Mouse (Mus musculus) hindbrain, embryonic 10.5 days (tissue): Measurements from ENCODE around the gene Cpne5. TPM values are rescaled to one million over a fixed set of nuclear protein-coding genes. Genes with fewer than 3 reads are reported as not detected.

ENCODE experiments used
- DNase-seq: peaks from one replicate; pipeline ENCODE4 v3.0.0-alpha.2; 2017; ENCODE audit warnings: low spot score
- H3K27ac ChIP-seq: fragments of 300-500 bp; sonication (generic); 2 replicates; pipeline ENCODE4 v1.5.1; 2016; ENCODE audit warnings: mild to moderate bottlenecking, moderate library complexity
- H3K27me3 ChIP-seq: fragments of 300-500 bp; sonication (generic); 2 replicates; pipeline ENCODE4 v1.6.1; 2016; ENCODE audit warnings: mild to moderate bottlenecking; ENCODE audit not compliant: poor library complexity, insufficient read depth, severe bottlenecking
- H3K36me3 ChIP-seq: fragments of 300-500 bp; sonication (generic); 2 replicates; pipeline ENCODE4 v1.6.1; 2016; ENCODE audit warnings: mild to moderate bottlenecking, moderate library complexity
- H3K4me1 ChIP-seq: fragments of 300-500 bp; sonication (generic); replicated peaks from 2 replicates; pipeline ENCODE4 v1.6.1; 2016; ENCODE audit warnings: mild to moderate bottlenecking
- H3K4me3 ChIP-seq: fragments of 300-500 bp; sonication (generic); 2 replicates; pipeline ENCODE4 v1.5.1; 2016; ENCODE audit warnings: mild to moderate bottlenecking, moderate library complexity
- H3K9me3 ChIP-seq: fragments of 300-500 bp; sonication (generic); 2 replicates; pipeline ENCODE4 v1.6.1; 2016; ENCODE audit warnings: mild to moderate bottlenecking, moderate library complexity
- WGBS: fragments of 180-500 bp; shearing (Covaris S2); methylation state at CpG from one replicate; pipeline ENCODE4 v1.1.7; 2016; 5-methylcytosine and 5-hydroxymethylcytosine counted together
- polyA plus RNA-seq: library from polyadenylated mRNA; unstranded; fragments of >200 nt; fragmentation: Nextera tagmentation; extraction: Ambion mirVana; gene quantifications from 2 replicates; pipeline ENCODE4 v1.2.1, GENCODE M21; 2016

The Cpne5 gene
- polyA plus RNA-seq, 1 experiment from 2014 or later, result 3.0 TPM

- no peak overlapping the region for H3K27ac ChIP-seq
- peak; percentile 31 for DNase-seq
- H3K4me1 ChIP-seq, result peaks cover 58% of the 10 kb centered on the region
- no peak overlapping the region for H3K4me3 ChIP-seq
- H3K27me3 ChIP-seq, result peaks cover 29% of the 10 kb centered on the region
- WGBS, result 63% methylated on average over 5 of the region's 5 CpGs
- no peaks in the 10 kb centered on the region for H3K36me3 ChIP-seq
- H3K9me3 ChIP-seq, result no peaks in the 10 kb centered on the region
Measured at GRCm38 (mm10) chr17:29218017-29218416, 19.9 kb downstream of the Cpne5 start.

DNA sequence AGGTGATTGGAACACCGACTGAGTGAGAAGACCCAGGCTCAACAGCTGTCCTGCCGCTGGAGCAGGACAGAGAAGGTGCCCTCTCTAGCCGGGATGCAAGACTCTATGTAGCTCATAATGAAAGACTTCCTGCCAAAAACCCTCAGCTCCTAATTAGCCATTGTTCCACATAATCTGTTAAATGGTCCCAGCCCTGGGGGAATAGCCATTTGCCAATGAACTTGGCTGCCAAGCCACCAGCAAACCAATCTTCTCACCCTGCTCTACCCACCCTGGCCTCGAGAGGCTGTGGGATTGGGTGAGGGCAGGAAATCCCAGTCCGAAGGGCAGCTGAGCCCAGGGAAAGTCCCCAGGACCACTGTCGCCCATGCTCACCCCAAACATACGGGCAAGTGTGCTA, 21.9 kb downstream of the Cpne5 start:
- DNase-seq, result no peak
- Histone ChIP-seq H3K4me3 (no peak overlapping the region), H3K27ac (peak overlapping the region; percentile 23; the same call in 1 of the 2 replicates), H3K27me3 (peaks cover 29% of the 10 kb centered on the region), H3K4me1 (peaks cover 66% of the 10 kb centered on the region), H3K36me3 (no peaks in the 10 kb centered on the region), H3K9me3 (no peaks in the 10 kb centered on the region)
- WGBS, result 81% methylated on average over 7 of the region's 7 CpGs

- H3K9me3 ChIP-seq, result no peaks in the 10 kb centered on the region
- H3K27ac ChIP-seq, result peak overlapping the region; percentile 70
- peaks cover 64% of the 10 kb centered on the region for H3K4me1 ChIP-seq
- peaks cover 29% of the 10 kb centered on the region for H3K27me3 ChIP-seq
- H3K36me3 ChIP-seq, result no peaks in the 10 kb centered on the region
- WGBS, result 26% methylated on average over 10 of the region's 10 CpGs
- DNase-seq, result no peak
- H3K4me3 ChIP-seq, result 0 out of 2 replicates have a peak overlapping the region, but pooled peaks have one; percentile 11
Measured at GRCm38 (mm10) chr17:29214655-29215054, 23.3 kb downstream of the Cpne5 start.

GRCm38 (mm10) chr17:29214193-29214456, 23.8 kb downstream of the Cpne5 start:
- WGBS, result 68% methylated on average over 4 of the region's 4 CpGs
- no peak for DNase-seq
- peak overlapping the region; percentile 70 for H3K27ac ChIP-seq
- H3K27me3 ChIP-seq, result peaks cover 29% of the 10 kb centered on the region
- H3K36me3 ChIP-seq, result no peaks in the 10 kb centered on the region
- H3K9me3 ChIP-seq, result no peaks in the 10 kb centered on the region
- peaks cover 64% of the 10 kb centered on the region for H3K4me1 ChIP-seq
- 0 out of 2 replicates have a peak overlapping the region, but pooled peaks have one; percentile 11 for H3K4me3 ChIP-seq

DNA sequence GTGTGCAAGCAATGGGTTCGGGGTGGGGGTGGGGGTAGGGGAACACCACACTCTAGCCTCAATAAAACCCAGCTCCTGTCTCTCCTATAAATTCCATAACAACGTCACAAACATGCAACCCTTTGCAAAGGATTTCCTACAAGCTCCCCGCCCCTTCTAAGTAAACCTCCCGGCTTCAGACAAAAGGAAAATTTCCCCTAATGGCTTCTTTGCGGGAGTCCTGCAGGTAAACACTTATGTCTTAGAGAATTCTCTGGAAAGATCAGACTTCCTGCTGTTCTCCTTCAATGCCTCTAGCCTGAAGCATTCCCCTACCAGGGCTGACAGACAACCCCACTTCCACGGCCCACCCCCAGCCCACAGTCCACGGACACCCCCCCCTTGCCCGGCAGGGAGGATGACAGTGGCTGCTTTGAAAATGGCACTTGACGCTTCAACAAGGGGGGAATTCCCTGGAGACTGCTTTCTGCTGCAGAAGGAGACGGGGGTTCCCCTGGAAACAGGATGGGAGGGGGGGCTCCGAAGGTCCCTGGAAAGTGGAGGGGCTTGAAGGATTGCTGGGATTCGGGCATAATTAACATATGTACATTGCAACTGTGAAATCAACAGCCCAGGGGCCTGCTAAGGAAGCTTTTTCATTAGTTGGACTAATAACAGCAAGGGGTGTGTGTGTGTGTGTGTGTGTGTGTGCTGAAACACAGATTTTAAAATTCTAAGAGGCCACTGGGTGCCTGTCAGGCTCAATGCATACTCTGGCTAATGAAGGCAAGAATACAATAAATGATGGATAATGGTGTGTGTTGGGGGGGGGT, 24.4 kb downstream of the Cpne5 start:
- Histone ChIP-seq H3K9me3 (no peaks in the 10 kb centered on the region), H3K4me1 (peaks cover 64% of the 10 kb centered on the region), H3K4me3 (peak overlapping the region; percentile 28), H3K36me3 (no peaks in the 10 kb centered on the region), H3K27me3 (peaks cover 29% of the 10 kb centered on the region), H3K27ac (peak overlapping the region; percentile 70)
- 10% methylated on average over 12 of the region's 12 CpGs for WGBS
- peak; percentile 38 for DNase-seq

GRCm38 (mm10) chr17:29211836-29212235, 26.1 kb downstream of the Cpne5 start:
- Histone ChIP-seq H3K36me3 (no peaks in the 10 kb centered on the region), H3K4me1 (peaks cover 55% of the 10 kb centered on the region), H3K4me3 (no peak overlapping the region), H3K27me3 (peaks cover 28% of the 10 kb centered on the region), H3K9me3 (no peaks in the 10 kb centered on the region), H3K27ac (peak overlapping the region; percentile 17; the same call in 1 of the 2 replicates)
- no peak for DNase-seq
- 51% methylated on average over 7 of the region's 7 CpGs for WGBS

GRCm38 (mm10) chr17:29210037-29210436, 27.9 kb downstream of the Cpne5 start:
- Histone ChIP-seq H3K36me3 (no peaks in the 10 kb centered on the region), H3K27me3 (peaks cover 12% of the 10 kb centered on the region), H3K27ac (no peak overlapping the region), H3K4me3 (no peak overlapping the region), H3K4me1 (peaks cover 45% of the 10 kb centered on the region), H3K9me3 (no peaks in the 10 kb centered on the region)
- 95% methylated on average over 3 of the region's 3 CpGs for WGBS
- no peak for DNase-seq

- no peak overlapping the region for H3K27ac ChIP-seq
- H3K9me3 ChIP-seq, result no peaks in the 10 kb centered on the region
- peaks cover 22% of the 10 kb centered on the region for H3K4me1 ChIP-seq
- peaks cover 4% of the 10 kb centered on the region; the same call in 1 of the 2 replicates for H3K27me3 ChIP-seq
- DNase-seq, result no peak
- H3K4me3 ChIP-seq, result no peak overlapping the region
- H3K36me3 ChIP-seq, result no peaks in the 10 kb centered on the region
- WGBS, result 85% methylated on average over 7 of the region's 7 CpGs
Measured at GRCm38 (mm10) chr17:29206052-29206451, 31.9 kb downstream of the Cpne5 start.

DNA sequence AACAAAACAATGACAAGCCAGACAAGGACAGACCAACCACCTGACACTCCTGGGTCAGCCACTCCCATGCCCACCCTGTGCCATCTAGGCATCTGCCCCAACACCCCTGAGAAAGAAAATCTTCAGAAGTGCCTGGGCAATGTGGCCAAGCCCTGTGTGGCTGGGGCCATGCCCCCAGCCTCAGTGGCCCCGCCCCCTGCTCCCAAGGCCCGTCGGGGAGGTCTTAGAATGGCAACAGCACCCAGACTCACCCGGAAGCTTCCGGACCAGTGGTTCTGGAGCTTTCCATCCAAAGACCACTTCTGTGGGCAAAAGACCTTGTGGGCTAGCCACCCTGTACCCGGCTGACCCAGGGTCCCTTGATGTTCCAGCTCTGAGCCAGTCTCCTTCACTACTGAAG, 35.4 kb downstream of the Cpne5 start:
- Histone ChIP-seq H3K4me3 (no peak overlapping the region), H3K36me3 (no peaks in the 10 kb centered on the region), H3K27ac (no peak overlapping the region), H3K9me3 (no peaks in the 10 kb centered on the region), H3K4me1 (peaks cover 27% of the 10 kb centered on the region), H3K27me3 (peaks cover 4% of the 10 kb centered on the region; the same call in 1 of the 2 replicates)
- no peak for DNase-seq
- 84% methylated on average over 6 of the region's 6 CpGs for WGBS

GRCm38 (mm10) chr17:29199821-29200220, 38.1 kb downstream of the Cpne5 start:
- Histone ChIP-seq H3K36me3 (no peaks in the 10 kb centered on the region), H3K27ac (peak overlapping the region; percentile 50; the same call in 1 of the 2 replicates), H3K4me1 (peaks cover 40% of the 10 kb centered on the region), H3K4me3 (no peak overlapping the region), H3K9me3 (no peaks in the 10 kb centered on the region), H3K27me3 (peaks cover 4% of the 10 kb centered on the region; the same call in 1 of the 2 replicates)
- WGBS, result 51% methylated on average over 6 of the region's 7 CpGs
- no peak for DNase-seq

DNA sequence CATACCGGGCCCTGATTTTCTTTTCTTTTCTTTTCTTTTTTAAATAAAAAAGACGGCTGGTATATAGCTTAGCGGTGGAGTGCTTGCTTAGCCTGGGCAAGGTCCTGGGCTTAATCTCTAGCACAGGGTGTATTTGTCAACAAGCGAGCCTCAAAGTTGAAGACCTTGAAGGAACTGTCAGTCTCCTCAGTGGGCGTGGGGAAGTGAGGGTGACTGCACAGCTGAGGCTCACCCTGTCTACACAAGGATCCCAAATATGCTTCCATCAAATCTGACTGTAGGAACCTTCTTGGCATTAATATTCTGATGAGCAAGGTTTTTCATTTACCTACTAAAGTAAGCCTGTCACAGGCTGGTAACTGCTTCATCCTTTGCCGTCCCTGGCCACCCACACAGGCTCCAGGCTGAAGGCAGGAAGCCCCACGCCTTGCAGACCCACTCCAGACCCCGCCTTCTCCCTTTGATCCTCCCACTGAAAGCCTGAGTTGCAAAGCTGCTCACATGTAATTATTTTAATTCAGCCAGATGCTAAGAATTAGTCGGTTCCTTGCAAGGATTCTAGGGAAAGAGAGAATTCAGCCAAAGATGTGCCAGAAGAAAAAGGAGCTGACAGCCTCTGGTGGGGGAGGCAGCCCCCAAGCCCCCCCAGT, 38.7 kb downstream of the Cpne5 start:
- 23% methylated on average over 9 of the region's 9 CpGs for WGBS
- Histone ChIP-seq H3K4me3 (no peak overlapping the region), H3K27me3 (peaks cover 4% of the 10 kb centered on the region; the same call in 1 of the 2 replicates), H3K9me3 (no peaks in the 10 kb centered on the region), H3K36me3 (no peaks in the 10 kb centered on the region), H3K27ac (peak overlapping the region; percentile 50; the same call in 1 of the 2 replicates), H3K4me1 (peaks cover 40% of the 10 kb centered on the region)
- DNase-seq, result peak; percentile 15

DNA sequence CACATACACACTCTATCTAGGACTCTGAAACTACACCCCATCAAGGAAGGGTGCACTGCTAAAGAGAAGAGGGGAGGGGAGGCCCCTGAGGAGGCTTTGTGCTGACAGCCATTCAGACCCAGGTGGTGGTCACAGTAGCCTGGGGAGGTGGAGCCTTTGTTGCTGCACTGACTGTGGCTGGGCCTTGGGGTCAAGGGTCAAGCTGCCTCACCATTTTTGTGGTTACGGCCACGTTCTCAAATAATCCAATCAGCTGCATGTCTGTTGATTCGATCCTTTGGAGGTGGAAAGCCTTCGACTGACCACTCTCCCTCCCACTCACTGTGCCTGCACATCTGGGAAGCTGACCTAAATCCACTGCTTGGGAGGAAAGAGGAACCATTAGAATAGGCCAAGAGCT, 42.4 kb downstream of the Cpne5 start:
- H3K4me3 ChIP-seq, result no peak overlapping the region
- H3K36me3 ChIP-seq, result no peaks in the 10 kb centered on the region
- no peaks in the 10 kb centered on the region for H3K9me3 ChIP-seq
- peak overlapping the region; percentile 63 for H3K27ac ChIP-seq
- peaks cover 43% of the 10 kb centered on the region for H3K4me1 ChIP-seq
- DNase-seq, result peak; percentile 60
- H3K27me3 ChIP-seq, result peaks cover 2% of the 10 kb centered on the region; the same call in 1 of the 2 replicates
- 13% methylated on average over 4 of the region's 4 CpGs for WGBS

- no peaks in the 10 kb centered on the region for H3K9me3 ChIP-seq
- 3% methylated on average over 12 of the region's 12 CpGs for WGBS
- peak; percentile 70 for DNase-seq
- H3K36me3 ChIP-seq, result no peaks in the 10 kb centered on the region
- peak overlapping the region; percentile 38 for H3K4me3 ChIP-seq
- H3K4me1 ChIP-seq, result peaks cover 74% of the 10 kb centered on the region
- peaks cover 33% of the 10 kb centered on the region for H3K27me3 ChIP-seq
- H3K27ac ChIP-seq, result peak overlapping the region; percentile 70
Measured at GRCm38 (mm10) chr17:29188989-29189388, 49.0 kb downstream of the Cpne5 start.
